In genomic region chr8:13208627-13209355, GRCm38 (mm10) we compare ENCODE assay signal across 9 mouse cellular contexts. TPM values are rescaled to one million over a fixed set of nuclear protein-coding genes. Genes with fewer than 3 reads are reported as not detected.
A peak's percentile ranks its signal among the peaks of the same experiment; 100 is the strongest.
DNase-seq lines count a peak whose midpoint lies in the region; ATAC-seq and TF ChIP-seq lines count a peak whose summit lies in the region.
"Had no signal": no experiment of that assay in that cellular context is flagged by ENCODE, and none has a peak within 500 bp of the region (broad histone marks: within the 10 kb centered on the region; RNA-seq: fewer than 3 reads in every experiment).

No protein-coding gene starts in this region.

- TF ChIP-seq EP300 in liver, postnatal 0 days (IDR thresholded peaks at IDR 0.05; ENCODE audit: low read depth), result no peak

- no peak overlapping the region for H3K4me3 ChIP-seq in kidney, embryonic 14.5 days (ENCODE audit: low read length)
- H3K4me3 ChIP-seq in liver, postnatal 0 days (ENCODE audit: low read depth, low read length), result no peak overlapping the region

- H3K27ac ChIP-seq in kidney, embryonic 14.5 days (ENCODE audit: low read depth, low read length), result no peak overlapping the region
- H3K27ac ChIP-seq in liver, postnatal 0 days (ENCODE audit: low read depth), result peak overlapping the region; percentile 65

- H3K4me1 ChIP-seq in kidney, embryonic 14.5 days (ENCODE audit: control insufficient read depth, insufficient read depth, low read length), result 0 out of 2 replicates have a peak, but pooled peaks cover 8% of the 10 kb centered on the region
- H3K4me1 ChIP-seq in liver, postnatal 0 days (ENCODE audit: insufficient read depth), result peaks cover 51% of the 10 kb centered on the region

- peak; percentile 28 for DNase-seq in kidney, adult 11 months
- DNase-seq in MEL-GATA-1-ER (ENCODE audit: extremely low read depth, low read depth), result peak; percentile 76
- peak; percentile 49 to 77 for DNase-seq in gastrocnemius, postnatal 36 days
- DNase-seq in liver, postnatal 0 days, result peak; percentile 47
- DNase-seq in frontal cortex, postnatal 25 days (ENCODE audit: low spot score in 2 of 2), result no peak
- DNase-seq in thymus, postnatal 4 days, result no peak
- no peak for DNase-seq in thymus, postnatal 10 days (ENCODE audit: low spot score in 2 of 2)

- H3K36me3 ChIP-seq in kidney, embryonic 14.5 days (ENCODE audit: control insufficient read depth, insufficient read depth, low read length), result no peaks in the 10 kb centered on the region
- H3K36me3 ChIP-seq in liver, postnatal 0 days (replicated peaks; ENCODE audit: insufficient read depth, low read length), result no peaks in the 10 kb centered on the region

- H3K27me3 ChIP-seq in kidney, embryonic 14.5 days (ENCODE audit: control insufficient read depth, insufficient read depth, low read length), result no peaks in the 10 kb centered on the region
- H3K27me3 ChIP-seq in liver, postnatal 0 days (ENCODE audit: insufficient read depth, low read length), result no peaks in the 10 kb centered on the region

- WGBS in kidney, embryonic 14.5 days, result 49% methylated on average over 6 of the region's 6 CpGs
- 36% methylated on average over 6 of the region's 6 CpGs for WGBS in liver, postnatal 0 days (ENCODE audit: insufficient replicate concordance)

- ATAC-seq in kidney, embryonic 14.5 days (ENCODE audit: low FRiP score, low TSS enrichment), result no peak
- ATAC-seq in liver, postnatal 0 days, result peak; percentile 74

- no peak overlapping the region for H3K4me2 ChIP-seq in kidney, embryonic 14.5 days (replicated peaks; ENCODE audit: low read depth, low read length)
- H3K4me2 ChIP-seq in liver, postnatal 0 days (ENCODE audit: low read depth, low read length), result 0 out of 2 replicates have a peak overlapping the region, but pooled peaks have one; percentile 4

- H3K9ac ChIP-seq in kidney, embryonic 14.5 days (ENCODE audit: low read depth, low read length), result no peak overlapping the region
- H3K9ac ChIP-seq in liver, postnatal 0 days (replicated peaks), result no peak overlapping the region

- intact Hi-C loops in gastrocnemius, postnatal 36 days (cut with DNase I), result loop anchor here (5.0 to 10.0 kb wide), 3 partner anchors 36 to 76 kb away; partner anchors contain the start of gene Lamp1

- TF ChIP-seq CTCF in liver, postnatal 0 days (IDR thresholded peaks at IDR 0.05; ENCODE audit: low read depth), result peak; percentile 51

- H3K9me3 ChIP-seq in kidney, embryonic 14.5 days (ENCODE audit: control insufficient read depth, low read length), result no peaks in the 10 kb centered on the region
- no peaks in the 10 kb centered on the region for H3K9me3 ChIP-seq in liver, postnatal 0 days (ENCODE audit: low read length)

RNA-seq across cellular contexts. Expression of gene Grtp1, which starts 8.4 kb away (rescaled TPM):
- polyA plus RNA-seq in kidney, embryonic 14.5 days (2014; fragmentation: Nextera tagmentation; extraction: Ambion mirVana), result 19.7 and 20.3 TPM in 2 replicates
- total RNA-seq in gastrocnemius, postnatal 36 days (2021), result 10 to 100 TPM; 10.8 to 13.1 TPM
- 10.6 and 12.1 TPM in 2 replicates for polyA plus RNA-seq in liver, postnatal 0 days (2015; fragmentation: Nextera tagmentation; extraction: Ambion mirVana)

RNA-seq across cellular contexts. Expression of gene Adprhl1, which starts 45.2 kb away (rescaled TPM):
- polyA plus RNA-seq in kidney, embryonic 14.5 days (2014; fragmentation: Nextera tagmentation; extraction: Ambion mirVana), result not detected in 2 replicates
- 10 to 100 TPM; 47.4 to 71.2 TPM for total RNA-seq in gastrocnemius, postnatal 36 days (2021)
- polyA plus RNA-seq in liver, postnatal 0 days (2015; fragmentation: Nextera tagmentation; extraction: Ambion mirVana), result 0.45 TPM in 1 of 2 replicates, not detected in the other
- total RNA-seq: neutrophil, adult 5-6 weeks had no signal

RNA-seq across cellular contexts. Expression of gene Lamp1, which starts 49.8 kb away (rescaled TPM):
- polyA plus RNA-seq in kidney, embryonic 14.5 days (2014; fragmentation: Nextera tagmentation; extraction: Ambion mirVana), result 225 and 306 TPM in 2 replicates
- total RNA-seq in gastrocnemius, postnatal 36 days (2021), result 100 to 1,000 TPM; 299 to 317 TPM
- polyA plus RNA-seq in liver, postnatal 0 days (2015; fragmentation: Nextera tagmentation; extraction: Ambion mirVana), result 199 and 206 TPM in 2 replicates

Comparison
In these comparisons a context has a peak if more than half of its experiments do, and no peak if none do; other contexts are left out.
1. DNase-seq: peak in kidney, adult 11 months (single experiment), MEL-GATA-1-ER (single experiment), gastrocnemius, postnatal 36 days (2 of 2) and liver, postnatal 0 days (single experiment); none in frontal cortex, postnatal 25 days (0 of 2), thymus, postnatal 4 days (single experiment) and thymus, postnatal 10 days (0 of 2).